In the genomic region with DNA sequence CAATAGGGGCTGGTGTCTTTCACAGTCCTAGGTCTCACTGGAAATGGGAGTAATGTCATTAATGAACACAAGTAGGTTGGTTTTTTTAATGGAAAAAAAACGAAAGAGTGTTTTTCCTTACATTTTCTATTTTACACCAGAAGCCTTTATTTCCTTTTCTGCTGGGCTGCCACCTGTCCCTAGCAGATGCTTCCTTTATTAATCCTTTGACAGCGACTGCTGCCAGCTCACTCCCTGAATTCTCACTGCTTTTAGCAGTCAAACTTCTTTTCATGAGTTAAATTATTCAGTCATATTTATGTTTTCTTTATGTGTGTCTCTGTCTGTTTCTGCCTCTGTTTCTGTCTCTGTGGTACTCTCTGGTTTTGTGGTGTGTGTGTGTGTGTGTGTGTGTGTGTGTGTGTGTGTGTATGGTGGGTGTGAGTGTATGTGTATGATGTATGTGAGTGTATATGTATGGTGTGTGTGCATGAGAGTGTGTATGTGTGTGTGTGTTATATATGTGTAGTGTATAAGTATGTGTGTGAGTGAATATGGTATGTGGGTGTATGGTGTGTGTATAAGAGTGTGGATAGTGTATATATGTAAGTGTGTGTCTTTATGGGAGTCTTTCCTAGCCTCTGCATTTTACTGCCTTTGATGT, we compare ENCODE assay signal across 14 mouse cellular contexts.
A peak's percentile ranks its signal among the peaks of the same experiment; 100 is the strongest.
DNase-seq lines count a peak whose midpoint lies in the region; ATAC-seq and TF ChIP-seq lines count a peak whose summit lies in the region.
"Had no signal": no experiment of that assay in that cellular context is flagged by ENCODE, and none has a peak within 500 bp of the region (broad histone marks: within the 10 kb centered on the region; RNA-seq: fewer than 3 reads in every experiment).

No protein-coding gene starts in this region.

- ATAC-seq in kidney, embryonic 14.5 days (ENCODE audit: low FRiP score, low TSS enrichment) = no peak
- ATAC-seq in hindbrain, embryonic 12.5 days (ENCODE audit: low FRiP score) = no peak
- ATAC-seq: activated CD4-positive, CD25-positive, alpha-beta regulatory T cell, adult 4 months had no signal

- H3K36me3 ChIP-seq in kidney, embryonic 14.5 days (ENCODE audit: control insufficient read depth, insufficient read depth, low read length) = no peaks in the 10 kb centered on the region
- no peaks in the 10 kb centered on the region for H3K36me3 ChIP-seq in hindbrain, embryonic 12.5 days
- H3K36me3 ChIP-seq: G1E had no signal

- no peak overlapping the region for H3K27ac ChIP-seq in layer of hippocampus, adult 2 months
- no peak overlapping the region for H3K27ac ChIP-seq in kidney, embryonic 14.5 days (ENCODE audit: low read depth, low read length)
- H3K27ac ChIP-seq in hindbrain, embryonic 12.5 days = no peak overlapping the region

- TF ChIP-seq CTCF in layer of hippocampus, adult 2 months (conservative IDR thresholded peaks at IDR 0.05) = no peak

- H3K9me3 ChIP-seq in kidney, embryonic 14.5 days (ENCODE audit: control insufficient read depth, low read length) = no peaks in the 10 kb centered on the region
- H3K9me3 ChIP-seq in hindbrain, embryonic 12.5 days (replicated peaks) = no peaks in the 10 kb centered on the region

- H3K4me1 ChIP-seq in kidney, embryonic 14.5 days (ENCODE audit: control insufficient read depth, insufficient read depth, low read length) = no peaks in the 10 kb centered on the region
- H3K4me1 ChIP-seq in hindbrain, embryonic 12.5 days = no peaks in the 10 kb centered on the region

- H3K4me3 ChIP-seq in layer of hippocampus, adult 2 months = peak overlapping the region; percentile 3; the same call in 1 of the 2 replicates
- H3K4me3 ChIP-seq in kidney, embryonic 14.5 days (ENCODE audit: low read length) = no peak overlapping the region
- no peak overlapping the region for H3K4me3 ChIP-seq in hindbrain, embryonic 12.5 days
- H3K4me3 ChIP-seq: myocyte had no signal

- DNase-seq in frontal cortex, postnatal 36 days (ENCODE audit: low spot score in 2 of 2) = peak; percentile 2 to 37
- DNase-seq in frontal cortex, postnatal 25 days (ENCODE audit: low spot score in 2 of 2) = no peak
- peak; percentile 23 to 39 for DNase-seq in right cerebral cortex, adult 2 months (ENCODE audit: low spot score in 2 of 2)
- DNase-seq in right cerebral cortex, postnatal 4 days = no peak
- DNase-seq in layer of hippocampus, adult 2 months (ENCODE audit: low spot score in 2 of 2) = peak; percentile 55 to 59
- no peak for DNase-seq in gastrocnemius, postnatal 36 days
- DNase-seq: B cell, adult 2 months; kidney, adult 18-20 months; thymus, postnatal 14 days had no signal

- WGBS in kidney, embryonic 14.5 days = 63% methylated on average over 2 of the region's 2 CpGs
- 71% methylated on average over 2 of the region's 2 CpGs for WGBS in hindbrain, embryonic 12.5 days

- intact Hi-C loops in gastrocnemius, postnatal 36 days (cut with DNase I) = no loop called here

- H3K4me2 ChIP-seq in kidney, embryonic 14.5 days (replicated peaks; ENCODE audit: low read depth, low read length) = no peak overlapping the region
- no peak overlapping the region for H3K4me2 ChIP-seq in hindbrain, embryonic 12.5 days (replicated peaks)

- H3K9ac ChIP-seq in kidney, embryonic 14.5 days (ENCODE audit: low read depth, low read length) = no peak overlapping the region
- no peak overlapping the region for H3K9ac ChIP-seq in hindbrain, embryonic 12.5 days

- H3K27me3 ChIP-seq in kidney, embryonic 14.5 days (ENCODE audit: control insufficient read depth, insufficient read depth, low read length) = no peaks in the 10 kb centered on the region
- H3K27me3 ChIP-seq in hindbrain, embryonic 12.5 days = no peaks in the 10 kb centered on the region

Comparison
In these comparisons a context has a peak if more than half of its experiments do, and no peak if none do; other contexts are left out.
1. DNase-seq: peak in frontal cortex, postnatal 36 days (2 of 2), right cerebral cortex, adult 2 months (2 of 2) and layer of hippocampus, adult 2 months (2 of 2); none in frontal cortex, postnatal 25 days (0 of 2), right cerebral cortex, postnatal 4 days (single experiment) and gastrocnemius, postnatal 36 days (0 of 2).